Mouse (Mus musculus): ENCODE measurements around the gene Chst12. TPM values are rescaled to one million over a fixed set of nuclear protein-coding genes. Genes with fewer than 3 reads are reported as not detected.

The Chst12 gene
- total and polyA plus RNA-seq, 2 experiments from 2014 or later, result 11.5 to 22.4 TPM

DNA sequence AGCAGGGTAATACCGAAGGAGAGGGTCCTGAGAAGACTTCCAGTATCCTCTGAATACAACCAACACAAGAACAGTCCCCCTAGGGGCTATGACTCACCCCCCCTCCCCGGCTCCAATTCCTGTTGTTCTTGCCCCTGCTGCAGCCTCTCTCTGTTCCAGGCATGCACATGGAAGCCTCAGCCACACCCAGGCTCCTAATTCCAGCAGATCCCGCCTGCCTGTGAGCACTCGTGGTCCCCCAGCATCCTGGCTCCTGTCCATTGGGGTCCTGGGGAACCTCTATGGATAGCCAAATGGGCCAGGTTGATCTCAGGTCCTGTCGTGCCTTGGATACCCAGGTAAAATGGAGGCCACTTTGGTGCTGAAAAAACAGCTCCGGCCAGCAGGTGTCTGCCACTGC lies 40.3 kb downstream of the Chst12 start:
- 58% methylated on average over 6 of the region's 6 CpGs for WGBS
- no peaks in the 10 kb centered on the region for H3K27me3 ChIP-seq (ENCODE audit: insufficient read depth, low read length)
- H3K27ac ChIP-seq (ENCODE audit: low read depth, low read length), result no peak overlapping the region
- no peaks in the 10 kb centered on the region for H3K9me3 ChIP-seq (ENCODE audit: low read length)
- H3K4me1 ChIP-seq (ENCODE audit: insufficient read depth), result no peaks in the 10 kb centered on the region
- no peak overlapping the region for H3K4me3 ChIP-seq (ENCODE audit: low read depth, low read length)
- ATAC-seq (no peak), DNase-seq (no peak)
- no peak for TF ChIP-seq CTCF (IDR thresholded peaks at IDR 0.05; ENCODE audit: low read depth)
- H3K9ac ChIP-seq, result no peak overlapping the region
- no peaks in the 10 kb centered on the region for H3K36me3 ChIP-seq (ENCODE audit: insufficient read depth)
- H3K4me2 ChIP-seq (ENCODE audit: low read depth), result no peak overlapping the region

GRCm38 (mm10) chr5:140546332-140546731 lies 41.0 kb downstream of the Chst12 start:
- Histone ChIP-seq H3K4me3 (ENCODE audit: low read depth, low read length) (no peak overlapping the region), H3K36me3 (ENCODE audit: insufficient read depth) (no peaks in the 10 kb centered on the region), H3K27me3 (ENCODE audit: insufficient read depth, low read length) (no peaks in the 10 kb centered on the region), H3K9me3 (ENCODE audit: low read length) (no peaks in the 10 kb centered on the region), H3K4me2 (ENCODE audit: low read depth) (no peak overlapping the region), H3K27ac (ENCODE audit: low read depth, low read length) (no peak overlapping the region), H3K9ac (no peak overlapping the region), H3K4me1 (ENCODE audit: insufficient read depth) (no peaks in the 10 kb centered on the region)
- peak; percentile 24; the same call in 1 of the 2 replicates for TF ChIP-seq CTCF (IDR thresholded peaks at IDR 0.05; ENCODE audit: low read depth)
- no peak for DNase-seq
- 87% methylated on average over 19 of the region's 19 CpGs for WGBS
- no peak for ATAC-seq

DNA sequence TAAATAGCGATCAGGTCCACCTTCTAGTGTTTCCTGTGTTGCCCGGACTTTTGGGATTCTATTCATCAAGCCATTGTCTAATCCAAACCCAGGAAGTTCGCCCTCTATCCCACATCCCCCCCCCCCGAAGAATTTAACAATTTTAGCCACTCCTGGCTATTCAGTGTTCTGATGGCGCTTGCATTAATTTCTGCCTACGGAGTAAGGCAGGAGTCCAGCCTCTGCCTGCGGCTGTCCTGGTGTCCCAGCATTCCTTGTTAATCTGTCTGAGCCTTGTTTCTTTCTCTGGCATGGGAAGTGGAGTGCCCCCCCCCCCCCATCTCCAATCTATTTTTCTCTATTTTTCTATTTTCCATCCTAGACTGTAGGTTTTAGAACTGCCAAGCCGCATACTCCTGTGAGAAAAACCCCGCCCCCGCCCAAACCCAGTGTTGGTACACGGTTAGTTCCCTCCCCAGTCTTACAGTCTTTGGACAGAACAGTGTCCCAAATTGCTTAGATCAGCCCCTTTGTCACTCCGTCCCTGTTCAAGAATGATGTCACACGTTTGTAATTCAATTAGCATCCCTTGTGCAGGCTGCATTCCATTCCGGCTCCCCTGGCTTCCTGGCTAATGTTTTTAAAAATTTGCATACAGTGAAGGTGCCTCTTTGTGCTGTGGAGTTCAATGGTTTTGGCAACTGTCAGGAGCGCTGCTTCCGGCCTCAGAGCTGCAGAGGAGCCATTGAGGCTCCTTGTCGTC lies 44.1 kb downstream of the Chst12 start:
- 5% methylated on average over 17 of the region's 17 CpGs for WGBS
- peak; percentile 65 for DNase-seq
- Histone ChIP-seq H3K27ac (ENCODE audit: low read depth, low read length) (0 out of 2 replicates have a peak overlapping the region, but pooled peaks have one; percentile 30), H3K4me2 (ENCODE audit: low read depth) (peak overlapping the region; percentile 33), H3K36me3 (ENCODE audit: insufficient read depth) (no peaks in the 10 kb centered on the region), H3K4me3 (ENCODE audit: low read depth, low read length) (no peak overlapping the region), H3K4me1 (ENCODE audit: insufficient read depth) (no peaks in the 10 kb centered on the region), H3K9me3 (ENCODE audit: low read length) (no peaks in the 10 kb centered on the region), H3K9ac (no peak overlapping the region; the same call in 1 of the 2 replicates), H3K27me3 (ENCODE audit: insufficient read depth, low read length) (no peaks in the 10 kb centered on the region)
- ATAC-seq, result peak; percentile 88
- TF ChIP-seq CTCF (IDR thresholded peaks at IDR 0.05; ENCODE audit: low read depth), result no peak

DNA sequence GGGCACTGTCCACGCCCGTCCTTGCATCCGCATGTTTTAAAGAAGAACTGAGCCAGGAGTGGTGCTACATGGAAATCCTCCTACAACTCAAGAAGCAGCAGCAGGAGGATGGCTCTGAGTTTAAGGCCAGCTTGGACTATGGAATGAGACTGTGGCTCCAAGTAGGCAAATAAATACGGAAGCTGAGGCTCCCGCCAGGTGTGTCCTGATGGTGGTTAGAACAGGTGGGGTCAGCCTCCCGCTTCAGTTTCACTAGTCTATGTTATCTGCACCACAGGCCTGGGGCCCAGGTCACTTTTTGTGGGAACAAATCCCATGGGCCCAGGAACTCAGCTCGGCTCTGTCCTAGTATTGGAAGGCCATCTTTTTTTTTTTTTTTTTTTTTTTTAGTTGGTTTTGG lies 48.4 kb downstream of the Chst12 start:
- TF ChIP-seq CTCF (IDR thresholded peaks at IDR 0.05; ENCODE audit: low read depth), result no peak
- DNase-seq (no peak), ATAC-seq (no peak)
- H3K9me3 ChIP-seq (ENCODE audit: low read length), result no peaks in the 10 kb centered on the region
- H3K4me2 ChIP-seq (ENCODE audit: low read depth), result no peak overlapping the region
- H3K36me3 ChIP-seq (ENCODE audit: insufficient read depth), result no peaks in the 10 kb centered on the region
- no peak overlapping the region for H3K27ac ChIP-seq (ENCODE audit: low read depth, low read length)
- 91% methylated on average over 7 of the region's 7 CpGs for WGBS
- H3K9ac ChIP-seq, result no peak overlapping the region
- no peaks in the 10 kb centered on the region for H3K27me3 ChIP-seq (ENCODE audit: insufficient read depth, low read length)
- no peaks in the 10 kb centered on the region for H3K4me1 ChIP-seq (ENCODE audit: insufficient read depth)
- no peak overlapping the region for H3K4me3 ChIP-seq (ENCODE audit: low read depth, low read length)

GRCm38 (mm10) chr5:140556859-140557258 lies 51.5 kb downstream of the Chst12 start:
- no peak overlapping the region for H3K27ac ChIP-seq (ENCODE audit: low read depth, low read length)
- H3K36me3 ChIP-seq (ENCODE audit: insufficient read depth), result no peaks in the 10 kb centered on the region
- 59% methylated on average over 3 of the region's 3 CpGs for WGBS
- no peaks in the 10 kb centered on the region for H3K9me3 ChIP-seq (ENCODE audit: low read length)
- no peak overlapping the region for H3K4me3 ChIP-seq (ENCODE audit: low read depth, low read length)
- no peak overlapping the region for H3K4me2 ChIP-seq (ENCODE audit: low read depth)
- ATAC-seq (no peak), DNase-seq (no peak)
- H3K27me3 ChIP-seq (ENCODE audit: insufficient read depth, low read length), result no peaks in the 10 kb centered on the region
- H3K9ac ChIP-seq, result no peak overlapping the region
- no peaks in the 10 kb centered on the region for H3K4me1 ChIP-seq (ENCODE audit: insufficient read depth)
- no peak for TF ChIP-seq CTCF (IDR thresholded peaks at IDR 0.05; ENCODE audit: low read depth)

- Histone ChIP-seq H3K9me3 (ENCODE audit: low read length) (no peaks in the 10 kb centered on the region), H3K4me3 (ENCODE audit: low read depth, low read length) (no peak overlapping the region), H3K4me1 (ENCODE audit: insufficient read depth) (no peaks in the 10 kb centered on the region), H3K4me2 (ENCODE audit: low read depth) (no peak overlapping the region), H3K36me3 (ENCODE audit: insufficient read depth) (no peaks in the 10 kb centered on the region), H3K27ac (ENCODE audit: low read depth, low read length) (no peak overlapping the region), H3K27me3 (ENCODE audit: insufficient read depth, low read length) (no peaks in the 10 kb centered on the region), H3K9ac (no peak overlapping the region)
- TF ChIP-seq CTCF (IDR thresholded peaks at IDR 0.05; ENCODE audit: low read depth), result no peak
- whole genome bisulfite sequencing, result 82% methylated on average over 9 of the region's 9 CpGs
- ATAC-seq, result no peak
- no peak for DNase-seq
Measured at GRCm38 (mm10) chr5:140562601-140563000, 57.3 kb downstream of the Chst12 start.

- WGBS, result 85% methylated on average over 4 of the region's 4 CpGs
- no peak within 1 kb of the TSS for H3K27ac ChIP-seq (ENCODE audit: low read depth, low read length)
- TF ChIP-seq CTCF (IDR thresholded peaks at IDR 0.05; ENCODE audit: low read depth), result no peak
Measured at GRCm38 (mm10) chr5:140564896-140565295, 59.5 kb downstream of the Chst12 start, which contains the start of gene Grifin. Gene Grifin, minus strand, starts transcription at chr5:140565071.

More at GRCm38 (mm10) chr5:140564896-140565295, 59.5 kb downstream of the Chst12 start, which contains the start of gene Grifin:
- Histone ChIP-seq H3K36me3 (ENCODE audit: insufficient read depth) (no peaks in the 10 kb centered on the region), H3K4me2 (ENCODE audit: low read depth) (no peak within 1 kb of the TSS), H3K4me3 (ENCODE audit: low read depth, low read length) (no peak within 1 kb of the TSS), H3K9me3 (ENCODE audit: low read length) (no peaks in the 10 kb centered on the region), H3K9ac (no peak within 1 kb of the TSS), H3K4me1 (ENCODE audit: insufficient read depth) (0 out of 2 replicates have a peak, but pooled peaks cover 2% of the 10 kb centered on the region), H3K27me3 (ENCODE audit: insufficient read depth, low read length) (no peaks in the 10 kb centered on the region)
- no peak for DNase-seq
- ATAC-seq, result no peak
